Mouse (Mus musculus) embryonic fibroblast, embryonic 13.5 days (primary cell): ENCODE measurements around the gene Chrm4.

Source experiments
- CTCF ChIP-seq: IDR thresholded peaks from 2 replicates; pipeline ENCODE4 v1.5.1; 2011; ENCODE audit warnings: mild to moderate bottlenecking, control low read depth, low read length, moderate library complexity, borderline replicate concordance; ENCODE audit not compliant: insufficient read depth
- POLR2A ChIP-seq: IDR thresholded peaks from 2 replicates; pipeline ENCODE4 v1.6.1; 2011; ENCODE audit warnings: low read depth, mild to moderate bottlenecking, control low read depth, low read length, moderate library complexity

DNA sequence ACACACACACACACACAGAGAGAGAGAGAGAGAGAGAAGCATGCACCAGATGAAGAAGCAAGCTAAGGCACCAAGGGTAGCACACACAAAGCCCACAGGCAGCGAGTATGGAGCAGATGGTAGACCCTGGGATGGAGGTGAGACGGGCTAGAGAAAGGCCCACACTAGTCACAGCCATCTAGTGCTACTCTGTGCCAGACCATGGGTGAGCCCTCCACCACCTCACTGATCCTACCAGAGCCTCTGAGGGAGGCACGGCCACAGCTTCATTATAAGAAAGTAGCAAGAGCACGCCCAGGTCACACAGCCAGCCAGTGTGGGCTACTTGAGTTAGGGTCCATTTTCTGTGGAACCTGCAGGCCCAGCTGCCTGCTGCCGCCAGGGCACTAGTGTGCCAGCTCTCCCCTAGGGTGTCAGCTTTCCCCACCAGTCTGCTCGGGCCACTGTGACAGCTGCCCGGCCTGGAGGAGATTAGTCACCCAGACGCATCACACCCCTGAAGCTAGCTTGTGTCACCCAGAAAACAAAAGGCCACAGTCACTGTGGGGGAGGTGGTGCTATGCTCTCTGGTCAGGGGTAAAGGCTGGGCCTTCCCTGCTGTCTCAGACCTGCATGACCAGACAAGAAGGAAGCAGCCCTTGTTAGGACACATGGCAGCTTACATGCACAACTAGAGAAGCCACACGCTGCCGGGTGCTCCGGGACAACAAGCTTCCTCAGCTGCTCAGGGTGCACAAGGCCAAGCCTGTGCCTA lies 20.5 kb downstream of the Chrm4 start:
- no peak for TF ChIP-seq CTCF
- no peak for TF ChIP-seq POLR2A
